Mouse (Mus musculus) midbrain, embryonic 12.5 days (tissue): ENCODE data around the gene Glmp. TPM values are rescaled to one million over a fixed set of nuclear protein-coding genes. Genes with fewer than 3 reads are reported as not detected.

Experiments used
- ATAC-seq: fragments of 200-750 bp; cut with Nextera tagmentation; 2 replicates; pipeline ENCODE4 v1.8.0; 2017; ENCODE audit warnings: low read depth, moderate TSS enrichment, moderate library complexity; ENCODE audit not compliant: low FRiP score
- H3K27ac ChIP-seq: fragments of 300-500 bp; sonication (generic); replicated peaks from 2 replicates; pipeline ENCODE4 v1.5.1; 2016; ENCODE audit warnings: mild to moderate bottlenecking
- H3K27me3 ChIP-seq: fragments of 300-500 bp; sonication (generic); 2 replicates; pipeline ENCODE4 v1.6.1; 2016; ENCODE audit warnings: mild to moderate bottlenecking
- H3K36me3 ChIP-seq: fragments of 300-500 bp; sonication (generic); 2 replicates; pipeline ENCODE4 v1.6.1; 2016
- H3K4me1 ChIP-seq: fragments of 300-500 bp; sonication (generic); 2 replicates; pipeline ENCODE4 v1.6.1; 2016
- H3K4me2 ChIP-seq: fragments of 300-500 bp; sonication (generic); replicated peaks from 2 replicates; pipeline ENCODE4 v1.6.1; 2016; ENCODE audit warnings: mild to moderate bottlenecking, moderate library complexity
- H3K4me3 ChIP-seq: fragments of 300-500 bp; sonication (generic); 2 replicates; pipeline ENCODE4 v1.5.1; 2016; ENCODE audit warnings: mild to moderate bottlenecking
- H3K9ac ChIP-seq: fragments of 300-500 bp; sonication (generic); replicated peaks from 2 replicates; pipeline ENCODE4 v1.6.1; 2016; ENCODE audit warnings: mild to moderate bottlenecking, moderate library complexity
- H3K9me3 ChIP-seq: fragments of 300-500 bp; sonication (generic); 2 replicates; pipeline ENCODE4 v1.6.1; 2016; ENCODE audit warnings: mild to moderate bottlenecking
- WGBS: fragments of 180-500 bp; shearing (Covaris S2); methylation state at CpG from one replicate; pipeline ENCODE4 v1.1.7; 2016; 5-methylcytosine and 5-hydroxymethylcytosine counted together
- polyA plus RNA-seq: library from polyadenylated mRNA; unstranded; fragments of >200 nt; fragmentation: Nextera tagmentation; extraction: Ambion mirVana; gene quantifications from 2 replicates; pipeline ENCODE4 v1.2.1, GENCODE M21; 2016

The Glmp gene
- polyA plus RNA-seq, 1 experiment from 2014 or later, result 128 TPM

DNA sequence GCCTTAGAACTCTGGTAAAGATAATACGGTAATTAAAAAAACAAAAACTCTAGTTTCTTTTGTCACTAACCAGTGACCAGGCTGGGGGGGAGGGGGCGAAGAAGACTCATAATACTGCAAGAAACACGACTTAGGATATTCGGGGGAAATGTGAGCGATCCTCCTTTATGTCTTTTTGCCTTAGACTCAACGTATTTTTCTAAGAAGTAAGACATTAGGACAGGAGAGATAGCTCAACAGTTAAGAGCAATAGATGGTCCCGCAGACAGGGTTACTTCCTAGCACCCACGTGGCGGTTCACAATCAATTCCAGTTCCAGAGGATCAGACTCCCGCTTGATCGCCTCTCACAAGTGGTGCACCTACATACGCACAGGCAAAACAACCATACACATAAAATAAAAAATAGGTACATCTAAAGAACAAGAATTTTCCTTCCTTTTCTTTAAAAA lies 28.7 kb upstream of the Glmp start:
- no peaks in the 10 kb centered on the region for H3K9me3 ChIP-seq
- WGBS, result under 1% methylated on average over 12 of the region's 12 CpGs
- no peaks in the 10 kb centered on the region for H3K27me3 ChIP-seq
- peak overlapping the region; percentile 86 for H3K4me2 ChIP-seq
- peak overlapping the region; percentile 70 for H3K4me3 ChIP-seq
- ATAC-seq, result peak; percentile 23
- H3K4me1 ChIP-seq, result peaks cover 18% of the 10 kb centered on the region
- H3K9ac ChIP-seq, result peak overlapping the region; percentile 62
- H3K36me3 ChIP-seq, result peaks cover 20% of the 10 kb centered on the region
- H3K27ac ChIP-seq, result peak overlapping the region; percentile 88

DNA sequence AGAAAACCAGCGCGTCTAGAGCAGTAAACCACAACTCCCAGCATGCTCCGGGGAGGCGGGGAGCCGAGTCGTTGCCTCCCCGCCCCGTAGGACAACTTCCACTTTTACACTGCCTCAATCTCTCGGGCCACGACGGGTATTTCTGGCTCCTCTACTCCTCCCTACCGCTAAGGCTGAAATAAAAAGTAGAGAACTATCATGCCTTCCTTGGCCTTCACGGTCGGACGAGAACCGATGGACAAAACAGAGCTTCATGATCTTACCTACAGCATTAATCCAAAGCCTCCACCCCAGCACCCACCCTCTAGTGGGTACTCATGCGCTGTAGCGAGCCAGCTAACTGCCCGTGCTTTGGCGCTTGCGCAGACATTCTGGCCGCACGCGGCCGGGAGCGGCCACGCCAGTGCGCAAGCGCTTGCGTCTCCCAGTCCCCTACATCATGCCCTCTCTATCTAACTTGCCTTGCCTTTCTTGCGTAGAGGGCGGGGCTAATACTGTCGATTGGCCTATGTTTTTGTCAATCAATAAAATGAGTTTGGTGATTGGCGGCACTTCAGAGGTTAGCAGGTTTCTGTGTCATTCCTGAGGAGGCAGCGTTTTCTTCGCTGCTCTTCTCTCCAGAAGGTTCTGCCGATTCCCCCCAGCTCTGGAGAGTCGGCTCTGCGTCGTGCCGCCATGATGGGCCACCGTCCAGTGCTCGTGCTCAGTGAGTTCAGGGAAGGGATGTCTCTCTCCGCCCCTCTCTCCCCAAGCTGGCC lies 28.1 kb upstream of the Glmp start, which contains the start of the genes Tsacc and Cct3:
TSS of gene Tsacc (minus strand) at position 439 of the 758 bp plus-strand sequence.
TSS of gene Cct3 (plus strand) at position 556 of the 758 bp plus-strand sequence.
- peak; percentile 99 for ATAC-seq
- under 1% methylated on average over 44 of the region's 44 CpGs for WGBS
- Histone ChIP-seq H3K4me2 (peak within 1 kb of the TSS; percentile 86), H3K4me3 (peak within 1 kb of the TSS; percentile 70), H3K9ac (peak within 1 kb of the TSS; percentile 84), H3K27ac (peak within 1 kb of the TSS; percentile 88), H3K9me3 (no peaks in the 10 kb centered on the region), H3K27me3 (no peaks in the 10 kb centered on the region), H3K36me3 (peaks cover 26% of the 10 kb centered on the region), H3K4me1 (peaks cover 18% of the 10 kb centered on the region)

DNA sequence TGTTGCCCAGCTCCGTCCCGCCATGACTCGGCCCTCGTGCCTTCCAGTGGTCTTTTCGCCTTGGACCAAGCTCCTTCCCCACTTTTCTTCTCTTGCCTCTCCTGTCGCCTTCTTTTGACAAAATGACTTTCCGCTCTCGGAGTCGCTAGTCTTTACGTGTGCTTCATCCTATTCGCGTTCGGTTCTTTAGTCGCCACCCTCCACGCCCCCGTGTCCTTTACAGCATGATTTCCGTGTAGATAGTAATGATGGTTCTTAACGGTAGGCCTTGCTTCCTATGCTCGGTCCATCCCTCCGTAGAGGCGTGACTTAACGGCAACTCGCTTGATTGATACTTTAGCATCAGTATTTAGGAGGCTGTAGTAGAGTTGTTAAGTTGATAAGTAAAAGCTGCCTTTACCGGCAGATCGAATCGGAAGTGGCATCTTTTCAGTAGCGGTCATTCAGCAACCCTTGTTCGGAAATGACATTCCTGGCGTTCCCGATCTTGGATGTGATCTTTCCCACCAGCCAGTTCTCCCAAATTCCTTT lies 27.4 kb upstream of the Glmp start:
- H3K9me3 ChIP-seq, result no peaks in the 10 kb centered on the region
- no peak for ATAC-seq
- H3K9ac ChIP-seq, result peak overlapping the region; percentile 84
- H3K36me3 ChIP-seq, result peaks cover 32% of the 10 kb centered on the region
- peaks cover 18% of the 10 kb centered on the region for H3K4me1 ChIP-seq
- H3K4me3 ChIP-seq, result peak overlapping the region; percentile 70
- peak overlapping the region; percentile 86 for H3K4me2 ChIP-seq
- H3K27me3 ChIP-seq, result no peaks in the 10 kb centered on the region
- H3K27ac ChIP-seq, result peak overlapping the region; percentile 88
- under 1% methylated on average over 30 of the region's 30 CpGs for WGBS

DNA sequence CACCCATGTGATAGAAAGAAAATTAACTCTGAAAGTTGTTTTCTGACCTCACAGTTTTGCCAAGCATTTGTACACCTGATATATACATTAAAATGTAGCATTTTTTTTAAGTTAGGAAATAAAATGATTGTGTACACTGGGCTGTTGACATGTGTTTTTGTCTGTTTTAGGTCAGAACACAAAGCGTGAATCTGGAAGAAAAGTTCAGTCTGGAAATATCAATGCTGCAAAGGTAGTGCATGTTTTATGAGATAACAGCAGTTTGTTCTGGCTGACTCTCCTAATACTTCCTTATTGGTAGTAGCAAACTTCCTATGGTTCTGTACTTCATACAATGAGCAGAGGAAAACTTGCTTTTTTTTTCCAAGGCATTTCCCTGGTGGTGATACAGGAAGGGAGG lies 25.7 kb upstream of the Glmp start:
- peaks cover 18% of the 10 kb centered on the region for H3K4me1 ChIP-seq
- H3K4me3 ChIP-seq, result no peak overlapping the region
- H3K27me3 ChIP-seq, result no peaks in the 10 kb centered on the region
- WGBS, result 97% methylated on average over 1 of the region's 1 CpGs
- ATAC-seq, result no peak
- no peak overlapping the region for H3K27ac ChIP-seq
- H3K4me2 ChIP-seq, result no peak overlapping the region
- H3K9ac ChIP-seq, result no peak overlapping the region
- peaks cover 48% of the 10 kb centered on the region for H3K36me3 ChIP-seq
- H3K9me3 ChIP-seq, result no peaks in the 10 kb centered on the region

DNA sequence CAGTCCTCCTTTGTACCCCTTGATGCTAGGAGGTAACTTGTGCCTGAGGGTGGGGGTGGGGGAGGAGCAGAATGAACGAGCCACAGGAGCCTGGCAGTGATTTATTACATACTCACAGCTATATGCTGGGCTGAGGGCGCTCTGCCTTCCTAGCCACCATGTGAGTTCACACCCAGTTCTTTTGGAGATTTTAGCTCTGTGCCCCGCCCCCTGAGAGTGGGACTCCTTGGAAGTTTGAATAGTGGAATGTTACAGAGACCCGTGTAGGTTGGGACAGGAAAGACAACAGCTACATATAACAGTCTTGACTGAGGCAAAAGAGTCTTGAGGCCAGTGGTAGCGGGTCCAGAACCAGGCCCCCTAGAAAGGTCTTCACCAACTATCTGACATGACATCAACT lies 4.1 kb downstream of the Glmp start:
- no peak overlapping the region for H3K27ac ChIP-seq
- peaks cover 31% of the 10 kb centered on the region; the same call in 1 of the 2 replicates for H3K36me3 ChIP-seq
- ATAC-seq, result no peak
- no peak overlapping the region for H3K4me2 ChIP-seq
- no peaks in the 10 kb centered on the region for H3K27me3 ChIP-seq
- WGBS, result 87% methylated on average over 5 of the region's 5 CpGs
- no peak overlapping the region for H3K9ac ChIP-seq
- no peak overlapping the region for H3K4me3 ChIP-seq
- no peaks in the 10 kb centered on the region for H3K9me3 ChIP-seq
- H3K4me1 ChIP-seq, result peaks cover 14% of the 10 kb centered on the region

DNA sequence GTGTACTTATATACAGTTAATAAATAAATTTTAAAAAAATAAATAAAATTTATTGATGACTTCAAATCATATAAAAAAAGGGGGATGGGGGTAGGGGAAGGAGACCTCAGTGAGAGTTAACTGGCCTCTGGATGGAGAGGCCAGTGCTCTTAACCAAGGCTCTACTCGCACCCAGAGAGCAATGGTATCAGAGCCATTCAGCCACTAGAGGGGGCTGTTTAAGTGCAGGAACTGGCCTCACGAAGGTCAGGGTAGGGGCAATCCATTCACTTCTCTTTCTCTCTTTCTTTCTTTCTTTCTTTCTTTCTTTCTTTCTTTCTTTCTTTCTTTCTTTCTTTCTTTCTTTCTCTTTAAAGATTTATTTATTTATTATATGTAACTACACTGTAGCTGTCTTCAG lies 6.5 kb downstream of the Glmp start:
- ATAC-seq, result no peak
- no peak overlapping the region for H3K4me3 ChIP-seq
- 31% methylated on average over 2 of the region's 2 CpGs for WGBS

DNA sequence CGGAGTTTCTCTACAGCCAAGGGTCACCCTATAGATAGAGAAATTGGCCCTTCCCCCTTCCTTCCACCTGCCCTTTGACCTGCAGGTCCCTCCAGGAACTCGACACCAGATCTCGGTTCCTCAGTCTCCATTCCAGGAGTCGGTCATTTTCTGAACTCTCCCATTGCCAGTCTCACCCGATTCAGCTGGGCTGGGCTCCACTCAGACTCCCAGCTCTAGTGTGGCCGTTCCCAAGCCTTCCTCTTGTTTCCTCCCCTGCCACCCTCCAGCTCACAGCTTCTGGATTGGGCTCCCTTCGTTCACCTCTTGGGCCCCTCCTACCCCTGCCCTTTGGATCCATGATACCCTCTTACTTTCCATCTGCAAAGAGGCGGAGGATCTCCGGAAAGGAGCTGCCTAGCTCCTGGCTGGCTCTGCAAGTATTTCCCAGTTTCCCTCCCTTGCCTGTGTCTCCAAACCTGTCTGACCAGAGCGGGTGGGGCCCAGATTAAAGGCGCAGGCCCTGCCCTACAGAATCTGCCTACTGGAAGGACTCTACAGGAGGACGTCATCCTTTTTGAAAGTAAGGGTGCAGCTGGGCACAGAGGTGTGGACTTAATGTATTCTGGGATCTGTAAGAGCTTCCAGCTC lies 9.3 kb downstream of the Glmp start:
- Histone ChIP-seq H3K9ac (no peak overlapping the region), H3K27ac (no peak overlapping the region), H3K27me3 (no peaks in the 10 kb centered on the region), H3K4me3 (no peak overlapping the region), H3K4me1 (peaks cover 25% of the 10 kb centered on the region), H3K4me2 (no peak overlapping the region), H3K36me3 (0 out of 2 replicates have a peak, but pooled peaks cover 10% of the 10 kb centered on the region), H3K9me3 (no peaks in the 10 kb centered on the region)
- no peak for ATAC-seq
- WGBS, result 58% methylated on average over 12 of the region's 12 CpGs

More for the DNA sequence above, 6.5 kb downstream of the Glmp start:
- no peaks in the 10 kb centered on the region for H3K9me3 ChIP-seq
- no peak overlapping the region for H3K9ac ChIP-seq
- H3K36me3 ChIP-seq, result peaks cover 30% of the 10 kb centered on the region; the same call in 1 of the 2 replicates
- H3K27ac ChIP-seq, result no peak overlapping the region
- peaks cover 8% of the 10 kb centered on the region for H3K4me1 ChIP-seq
- H3K4me2 ChIP-seq, result no peak overlapping the region
- H3K27me3 ChIP-seq, result no peaks in the 10 kb centered on the region

DNA sequence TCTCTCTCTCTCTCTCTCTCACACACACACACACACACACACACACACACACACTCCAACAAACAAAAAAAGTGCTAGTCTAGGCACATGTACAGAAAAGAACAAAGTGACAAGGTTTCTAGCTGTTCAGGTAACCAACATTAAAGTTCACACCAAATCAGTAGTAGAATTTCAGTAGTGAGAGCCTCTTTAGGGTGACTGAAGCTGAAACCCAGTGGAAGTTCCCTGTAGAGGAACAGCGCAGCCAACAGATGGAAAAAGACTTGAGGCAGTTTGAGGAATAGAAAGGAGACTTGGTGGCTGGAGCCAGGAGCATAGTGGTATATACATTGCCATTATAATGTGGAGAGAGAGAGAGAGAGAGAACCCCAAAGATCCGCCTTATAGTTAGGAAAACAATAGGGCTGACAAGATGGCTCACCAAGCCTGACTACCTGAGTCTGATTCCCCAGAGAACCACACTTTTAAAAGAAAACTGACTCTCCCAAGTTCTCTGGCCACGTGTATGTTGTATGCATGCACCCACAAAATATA lies 10.1 kb downstream of the Glmp start:
- 40% methylated on average over 3 of the region's 3 CpGs for WGBS

DNA sequence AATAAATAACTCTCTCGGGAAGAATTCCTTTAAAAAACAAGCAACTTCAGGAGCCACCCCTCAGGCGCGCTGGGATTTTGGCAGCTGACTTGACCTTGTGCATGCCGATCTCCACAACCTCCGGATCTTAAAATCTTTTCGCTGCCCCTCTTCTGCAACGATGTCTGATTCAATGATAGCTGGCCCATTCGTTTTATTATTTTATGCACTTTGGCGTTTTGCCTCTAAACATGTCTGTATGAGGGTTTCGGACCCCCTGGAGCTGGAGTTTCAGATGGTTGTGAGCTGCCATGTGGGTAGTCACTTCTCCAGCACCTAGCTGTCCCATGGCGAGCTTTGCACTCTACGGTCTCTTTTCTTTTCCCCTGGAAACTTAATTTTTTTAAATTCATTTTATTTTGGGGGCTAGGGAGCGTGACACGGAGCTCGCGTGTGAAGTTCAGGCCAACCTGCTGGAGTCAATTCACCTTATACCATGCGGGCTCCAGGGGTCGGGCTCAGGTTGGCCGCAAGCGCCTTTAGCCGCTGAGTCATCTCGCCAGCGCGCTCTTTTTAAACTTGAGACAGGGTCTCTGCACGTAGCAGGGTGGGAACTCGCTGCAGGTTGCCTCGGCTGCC lies 10.7 kb downstream of the Glmp start:
- no peaks in the 10 kb centered on the region for H3K27me3 ChIP-seq
- H3K4me1 ChIP-seq, result peaks cover 25% of the 10 kb centered on the region
- ATAC-seq, result no peak; the same call in 1 of the 2 replicates
- WGBS, result 1% methylated on average over 27 of the region's 27 CpGs
- peak overlapping the region; percentile 88 for H3K9ac ChIP-seq
- H3K4me3 ChIP-seq, result peak overlapping the region; percentile 90
- peaks cover 1% of the 10 kb centered on the region; the same call in 1 of the 2 replicates for H3K36me3 ChIP-seq
- peak overlapping the region; percentile 92 for H3K27ac ChIP-seq
- H3K4me2 ChIP-seq, result peak overlapping the region; percentile 69
- no peaks in the 10 kb centered on the region for H3K9me3 ChIP-seq

More for the DNA sequence above, 10.1 kb downstream of the Glmp start:
- Histone ChIP-seq H3K27ac (0 out of 2 replicates have a peak overlapping the region, but pooled peaks have one; percentile 92), H3K4me2 (peak overlapping the region; percentile 69), H3K36me3 (0 out of 2 replicates have a peak, but pooled peaks cover 3% of the 10 kb centered on the region), H3K4me1 (peaks cover 25% of the 10 kb centered on the region), H3K4me3 (peak overlapping the region; percentile 90), H3K9me3 (no peaks in the 10 kb centered on the region), H3K27me3 (no peaks in the 10 kb centered on the region), H3K9ac (peak overlapping the region; percentile 88)
- ATAC-seq, result no peak

DNA sequence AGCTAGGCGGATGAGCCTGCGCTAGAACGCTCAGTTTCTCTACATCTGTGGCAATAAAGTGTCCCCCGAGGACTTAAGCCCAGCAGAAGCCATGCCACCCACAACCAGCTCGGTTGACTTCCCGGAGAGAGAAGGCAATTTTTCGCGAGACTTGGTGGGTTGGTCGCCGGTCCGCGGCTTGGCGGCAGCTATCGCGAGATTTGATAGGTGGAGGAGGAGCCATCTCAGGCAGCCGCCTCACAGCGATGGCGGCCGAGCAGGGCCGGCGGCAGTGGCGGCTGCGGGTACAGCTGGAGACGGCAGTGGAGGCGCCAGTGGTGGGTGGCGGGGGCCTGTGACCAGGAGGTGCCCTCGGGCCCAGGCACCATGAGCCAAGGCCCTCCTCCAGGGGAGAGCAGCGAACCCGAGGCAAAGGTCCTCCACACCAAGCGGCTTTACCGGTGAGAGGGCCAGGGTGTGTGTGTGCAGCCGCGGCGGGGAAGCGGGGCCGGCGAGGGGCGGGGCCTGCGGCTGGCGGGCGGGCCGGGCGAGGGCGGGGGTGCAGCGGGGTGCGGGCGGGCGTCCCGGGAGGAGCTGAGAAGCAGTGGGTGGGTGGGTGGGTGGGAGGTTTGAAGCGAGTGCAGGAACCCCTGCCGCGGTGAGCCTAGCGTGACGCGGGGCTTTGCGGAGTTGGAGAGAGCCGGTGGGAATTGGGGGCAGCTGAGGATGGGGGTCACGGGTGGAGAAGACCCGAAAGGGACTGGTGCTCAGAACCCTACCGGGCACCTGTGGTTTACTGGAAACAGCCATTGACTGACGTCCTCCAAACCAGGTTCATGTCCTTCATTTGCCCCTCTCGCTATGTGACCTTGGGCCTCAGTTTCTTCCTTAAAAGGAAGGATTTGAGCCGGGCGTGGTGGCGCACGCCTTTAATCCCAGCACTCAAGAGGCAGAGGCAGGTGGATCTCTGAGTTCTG lies 11.5 kb downstream of the Glmp start, which contains the start of the genes Tmem79 and Smg5:
TSS of gene Tmem79 (minus strand) at position 91 of the 956 bp plus-strand sequence.
TSS of gene Smg5 (plus strand) at position 203 of the 956 bp plus-strand sequence.
- whole genome bisulfite sequencing, result 2% methylated on average over 61 of the region's 66 CpGs
- H3K4me1 ChIP-seq, result peaks cover 25% of the 10 kb centered on the region

More for the DNA sequence above, 11.5 kb downstream of the Glmp start, which contains the start of the genes Tmem79 and Smg5:
- H3K27me3 ChIP-seq, result no peaks in the 10 kb centered on the region
- H3K4me2 ChIP-seq, result peak within 1 kb of the TSS; percentile 69
- H3K9ac ChIP-seq, result peak within 1 kb of the TSS; percentile 88
- peak within 1 kb of the TSS; percentile 90 for H3K4me3 ChIP-seq
- H3K36me3 ChIP-seq, result peaks cover 5% of the 10 kb centered on the region
- ATAC-seq, result peak; percentile 93
- peak within 1 kb of the TSS; percentile 92 for H3K27ac ChIP-seq
- no peaks in the 10 kb centered on the region for H3K9me3 ChIP-seq
